Mouse (Mus musculus): Measurements from ENCODE around the gene Amdhd1. TPM values are rescaled to one million over a fixed set of nuclear protein-coding genes. Genes with fewer than 3 reads are reported as not detected.

The Amdhd1 gene
- polyA plus RNA-seq, 2 experiments = 0.16 to 0.17 TPM

DNA sequence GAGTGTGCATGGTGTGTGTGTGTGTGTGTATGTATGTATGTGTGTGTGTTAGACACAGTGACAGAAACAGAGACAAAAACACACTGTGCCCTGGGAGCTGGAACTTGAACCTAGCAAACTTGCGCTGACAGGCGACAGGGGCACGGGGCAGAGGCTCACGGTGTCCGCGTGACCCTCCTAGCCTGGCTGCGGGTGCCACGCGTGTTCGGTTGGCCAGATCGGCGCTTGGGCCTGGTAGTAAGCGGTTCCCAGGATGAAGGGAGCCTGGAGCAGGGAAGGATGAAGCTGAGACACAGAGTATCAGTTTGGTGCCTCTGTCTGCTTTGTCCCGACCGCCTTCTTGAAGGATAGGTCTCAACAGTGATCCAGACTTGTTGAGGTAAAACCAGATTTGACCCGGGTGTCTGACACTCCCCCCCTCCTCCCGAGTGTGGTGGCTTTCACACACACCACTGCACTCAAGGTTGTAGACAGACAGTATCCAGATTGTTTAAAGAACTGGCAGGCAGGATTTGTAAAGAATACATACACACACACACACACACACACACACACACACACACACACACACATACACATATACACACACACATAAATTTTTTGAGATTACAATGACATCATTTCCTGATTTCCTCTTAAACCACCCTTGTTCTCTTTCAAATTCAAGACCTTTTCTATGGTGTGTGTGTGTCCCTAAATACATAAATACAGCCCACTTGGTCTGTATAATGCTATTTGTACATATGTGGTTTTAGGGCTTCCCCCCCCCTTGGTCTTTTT, 788 bp upstream of the Amdhd1 start, which contains the start of gene Ccdc38:
Gene Ccdc38 (plus strand): TSS at position 202 of the 780 bp plus-strand sequence.
- WGBS = 68% methylated on average over 17 of the region's 17 CpGs
- H3K4me1 ChIP-seq (ENCODE audit: control insufficient read depth, insufficient read depth, low read length) = peaks cover 9% of the 10 kb centered on the region
- peak within 1 kb of the TSS; percentile 39 for H3K4me3 ChIP-seq (replicated peaks; ENCODE audit: low read length)
- H3K27ac ChIP-seq (replicated peaks; ENCODE audit: low read depth, low read length) = no peak within 1 kb of the TSS
- ATAC-seq (ENCODE audit: low FRiP score, low read depth) = no peak
- no peaks in the 10 kb centered on the region for H3K36me3 ChIP-seq (ENCODE audit: control insufficient read depth, insufficient read depth, low read length)
- H3K4me2 ChIP-seq (replicated peaks; ENCODE audit: low read depth, low read length, severe bottlenecking) = peak within 1 kb of the TSS; percentile 86
- H3K9me3 ChIP-seq (ENCODE audit: control insufficient read depth, low read length) = no peaks in the 10 kb centered on the region
- no peak for TF ChIP-seq POLR2A (IDR thresholded peaks at IDR 0.05; ENCODE audit: borderline replicate concordance, extremely low read depth, insufficient read depth, insufficient read length)
- DNase-seq (ENCODE audit: low spot score) = no peak
- H3K27me3 ChIP-seq (ENCODE audit: control insufficient read depth, insufficient read depth, low read length) = no peaks in the 10 kb centered on the region
- peak within 1 kb of the TSS; percentile 52 for H3K9ac ChIP-seq (ENCODE audit: low read depth, low read length, severe bottlenecking)

DNA sequence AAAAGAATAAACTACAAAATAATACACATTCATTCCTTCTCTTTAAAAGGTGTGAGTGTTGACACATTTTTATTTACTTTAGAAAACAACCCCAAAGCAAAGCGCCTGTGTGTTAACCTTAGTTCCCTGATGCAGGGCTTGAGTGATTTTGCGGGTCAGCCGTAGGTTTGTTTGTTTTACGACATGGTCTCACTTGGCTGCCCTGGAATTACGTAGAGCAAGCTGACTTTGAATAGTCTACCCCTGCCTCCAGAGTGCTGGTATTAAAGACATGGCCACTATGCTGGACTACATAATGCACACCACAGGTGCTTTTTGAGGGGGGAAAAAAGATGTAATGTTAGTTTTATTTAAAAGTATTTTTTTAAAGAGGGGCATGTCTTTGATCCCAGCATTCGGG, 1.0 kb downstream of the Amdhd1 start:
- peaks cover 9% of the 10 kb centered on the region for H3K4me1 ChIP-seq (ENCODE audit: control insufficient read depth, insufficient read depth, low read length)
- no peaks in the 10 kb centered on the region for H3K36me3 ChIP-seq (ENCODE audit: control insufficient read depth, insufficient read depth, low read length)
- no peak for ATAC-seq (ENCODE audit: low FRiP score, low read depth)
- H3K4me2 ChIP-seq (replicated peaks; ENCODE audit: low read depth, low read length, severe bottlenecking) = no peak overlapping the region
- H3K4me3 ChIP-seq (replicated peaks; ENCODE audit: low read length) = no peak overlapping the region
- no peak overlapping the region for H3K9ac ChIP-seq (ENCODE audit: low read depth, low read length, severe bottlenecking)
- 40% methylated on average over 6 of the region's 6 CpGs for WGBS
- no peak for TF ChIP-seq POLR2A (IDR thresholded peaks at IDR 0.05; ENCODE audit: borderline replicate concordance, extremely low read depth, insufficient read depth, insufficient read length)
- no peaks in the 10 kb centered on the region for H3K9me3 ChIP-seq (ENCODE audit: control insufficient read depth, low read length)
- no peak overlapping the region for H3K27ac ChIP-seq (replicated peaks; ENCODE audit: low read depth, low read length)
- DNase-seq (ENCODE audit: low spot score) = no peak
- H3K27me3 ChIP-seq (ENCODE audit: control insufficient read depth, insufficient read depth, low read length) = no peaks in the 10 kb centered on the region

DNA sequence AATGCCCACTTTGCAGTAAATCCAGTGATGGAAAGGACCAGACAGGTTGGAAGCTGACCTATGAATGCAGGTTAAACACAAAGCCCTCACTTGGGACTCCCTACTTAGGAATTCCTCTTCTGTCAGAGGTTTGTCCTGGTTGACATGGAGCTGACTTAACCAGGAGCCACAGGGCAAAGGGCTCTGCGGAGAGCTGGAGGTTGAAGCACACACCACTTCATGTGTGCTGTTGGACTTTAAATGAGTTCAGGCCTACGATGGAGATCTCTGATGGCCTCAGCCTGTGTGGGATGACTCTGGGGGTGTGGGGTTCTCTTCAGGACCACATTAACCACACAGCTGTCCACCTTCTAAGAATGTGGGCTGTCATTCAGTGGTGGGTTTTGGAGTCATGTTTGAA, 1.5 kb downstream of the Amdhd1 start:
- no peaks in the 10 kb centered on the region for H3K36me3 ChIP-seq (ENCODE audit: control insufficient read depth, insufficient read depth, low read length)
- TF ChIP-seq POLR2A (IDR thresholded peaks at IDR 0.05; ENCODE audit: borderline replicate concordance, extremely low read depth, insufficient read depth, insufficient read length) = no peak
- H3K27me3 ChIP-seq (ENCODE audit: control insufficient read depth, insufficient read depth, low read length) = no peaks in the 10 kb centered on the region
- H3K27ac ChIP-seq (replicated peaks; ENCODE audit: low read depth, low read length) = no peak overlapping the region
- H3K9me3 ChIP-seq (ENCODE audit: control insufficient read depth, low read length) = no peaks in the 10 kb centered on the region
- peaks cover 9% of the 10 kb centered on the region for H3K4me1 ChIP-seq (ENCODE audit: control insufficient read depth, insufficient read depth, low read length)
- no peak overlapping the region for H3K4me3 ChIP-seq (replicated peaks; ENCODE audit: low read length)
- ATAC-seq (ENCODE audit: low FRiP score, low read depth) = no peak
- DNase-seq (ENCODE audit: low spot score) = no peak
- 88% methylated on average over 2 of the region's 2 CpGs for WGBS
- no peak overlapping the region for H3K9ac ChIP-seq (ENCODE audit: low read depth, low read length, severe bottlenecking)
- no peak overlapping the region for H3K4me2 ChIP-seq (replicated peaks; ENCODE audit: low read depth, low read length, severe bottlenecking)

- Histone ChIP-seq H3K27ac (replicated peaks; ENCODE audit: low read depth, low read length) (no peak overlapping the region), H3K4me1 (ENCODE audit: control insufficient read depth, insufficient read depth, low read length) (no peaks in the 10 kb centered on the region), H3K4me3 (replicated peaks; ENCODE audit: low read length) (no peak overlapping the region), H3K9ac (ENCODE audit: low read depth, low read length, severe bottlenecking) (no peak overlapping the region), H3K27me3 (ENCODE audit: control insufficient read depth, insufficient read depth, low read length) (no peaks in the 10 kb centered on the region), H3K4me2 (replicated peaks; ENCODE audit: low read depth, low read length, severe bottlenecking) (no peak overlapping the region), H3K9me3 (ENCODE audit: control insufficient read depth, low read length) (no peaks in the 10 kb centered on the region), H3K36me3 (ENCODE audit: control insufficient read depth, insufficient read depth, low read length) (no peaks in the 10 kb centered on the region)
- no peak for TF ChIP-seq POLR2A (IDR thresholded peaks at IDR 0.05; ENCODE audit: borderline replicate concordance, extremely low read depth, insufficient read depth, insufficient read length)
- ATAC-seq (ENCODE audit: low FRiP score, low read depth) (no peak), DNase-seq (ENCODE audit: low spot score) (no peak)
- 29% methylated on average over 1 of the region's 1 CpGs for WGBS
Measured at GRCm38 (mm10) chr10:93525329-93525728, 14.5 kb downstream of the Amdhd1 start.

- Histone ChIP-seq H3K4me2 (replicated peaks; ENCODE audit: low read depth, low read length, severe bottlenecking) (no peak overlapping the region), H3K9me3 (ENCODE audit: control insufficient read depth, low read length) (no peaks in the 10 kb centered on the region), H3K27ac (replicated peaks; ENCODE audit: low read depth, low read length) (no peak overlapping the region), H3K27me3 (ENCODE audit: control insufficient read depth, insufficient read depth, low read length) (no peaks in the 10 kb centered on the region), H3K4me1 (ENCODE audit: control insufficient read depth, insufficient read depth, low read length) (no peaks in the 10 kb centered on the region), H3K4me3 (replicated peaks; ENCODE audit: low read length) (no peak overlapping the region), H3K9ac (ENCODE audit: low read depth, low read length, severe bottlenecking) (no peak overlapping the region), H3K36me3 (ENCODE audit: control insufficient read depth, insufficient read depth, low read length) (no peaks in the 10 kb centered on the region)
- ATAC-seq (ENCODE audit: low FRiP score, low read depth) (no peak), DNase-seq (ENCODE audit: low spot score) (no peak)
- 61% methylated on average over 4 of the region's 4 CpGs for WGBS
- TF ChIP-seq POLR2A (IDR thresholded peaks at IDR 0.05; ENCODE audit: borderline replicate concordance, extremely low read depth, insufficient read depth, insufficient read length) = no peak
Measured at GRCm38 (mm10) chr10:93520994-93521393, 18.8 kb downstream of the Amdhd1 start.
